Mouse (Mus musculus): ENCODE measurements around the gene Mog. TPM values are rescaled to one million over a fixed set of nuclear protein-coding genes. Genes with fewer than 3 reads are reported as not detected.

Mog gene
- polyA plus RNA-seq, 1 experiment, result 0.04 TPM

DNA sequence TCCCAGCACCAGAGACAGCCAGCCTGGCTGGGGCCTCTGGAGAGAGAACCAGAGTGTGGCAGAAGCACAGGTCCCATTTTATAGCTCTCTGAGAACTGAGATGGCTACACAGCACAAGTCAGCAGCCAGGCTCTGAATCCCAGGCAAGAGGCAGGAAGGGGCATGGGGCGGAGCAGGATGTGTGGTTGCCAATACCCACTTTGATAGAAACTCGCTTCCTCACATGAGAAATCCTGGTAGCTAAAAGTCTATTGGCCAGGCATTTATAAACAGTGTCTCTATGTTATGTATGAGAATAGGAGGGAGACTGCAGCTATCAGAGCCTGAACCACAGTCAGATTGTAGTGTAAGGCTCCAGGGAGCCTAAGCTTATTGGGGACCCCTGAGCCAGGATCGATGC, 50.4 kb downstream of the Mog start:
- Histone ChIP-seq H3K36me3 (ENCODE audit: control insufficient read depth, insufficient read depth) (no peaks in the 10 kb centered on the region), H3K79me2 (ENCODE audit: control insufficient read depth, insufficient read depth) (no peaks in the 10 kb centered on the region), H3K27me3 (ENCODE audit: control insufficient read depth, insufficient read depth, insufficient read length) (no peaks in the 10 kb centered on the region), H3K4me3 (no peak overlapping the region), H3K4me2 (ENCODE audit: low read depth) (no peak overlapping the region), H3ac (ENCODE audit: control insufficient read depth, insufficient read length) (no peak overlapping the region)
- TF ChIP-seq TCF3 (IDR thresholded peaks at IDR 0.05; ENCODE audit: insufficient read length, low read depth) (no peak), POLR2A (IDR thresholded peaks at IDR 0.05; ENCODE audit: insufficient read length, low read depth) (no peak), SRF (IDR thresholded peaks at IDR 0.05; ENCODE audit: control insufficient read depth, insufficient read length, low read depth) (no peak), MYOD1 (IDR thresholded peaks at IDR 0.05; ENCODE audit: control insufficient read depth in 1 of 3, insufficient read length in 2 of 3, low read depth in 2 of 3) (no peak), USF1 (IDR thresholded peaks at IDR 0.05; ENCODE audit: low read depth) (no peak), MYOG (IDR thresholded peaks at IDR 0.05; ENCODE audit: control insufficient read depth in 1 of 3, insufficient read depth in 1 of 3, insufficient read length in 2 of 3, low read depth in 2 of 3) (no peak), REST (IDR thresholded peaks at IDR 0.05; ENCODE audit: insufficient read depth, insufficient read length) (no peak), CEBPB (IDR thresholded peaks at IDR 0.05; ENCODE audit: insufficient read depth, poor library complexity, severe bottlenecking) (no peak), POLR2AphosphoS2 (IDR thresholded peaks at IDR 0.05; ENCODE audit: insufficient read length, low read depth) (no peak), MAX (IDR thresholded peaks at IDR 0.05; ENCODE audit: low read depth) (no peak), E2F4 (IDR thresholded peaks at IDR 0.05; ENCODE audit: insufficient read depth) (no peak), TCF12 (IDR thresholded peaks at IDR 0.05; ENCODE audit: insufficient read depth, poor library complexity, severe bottlenecking) (no peak)

DNA sequence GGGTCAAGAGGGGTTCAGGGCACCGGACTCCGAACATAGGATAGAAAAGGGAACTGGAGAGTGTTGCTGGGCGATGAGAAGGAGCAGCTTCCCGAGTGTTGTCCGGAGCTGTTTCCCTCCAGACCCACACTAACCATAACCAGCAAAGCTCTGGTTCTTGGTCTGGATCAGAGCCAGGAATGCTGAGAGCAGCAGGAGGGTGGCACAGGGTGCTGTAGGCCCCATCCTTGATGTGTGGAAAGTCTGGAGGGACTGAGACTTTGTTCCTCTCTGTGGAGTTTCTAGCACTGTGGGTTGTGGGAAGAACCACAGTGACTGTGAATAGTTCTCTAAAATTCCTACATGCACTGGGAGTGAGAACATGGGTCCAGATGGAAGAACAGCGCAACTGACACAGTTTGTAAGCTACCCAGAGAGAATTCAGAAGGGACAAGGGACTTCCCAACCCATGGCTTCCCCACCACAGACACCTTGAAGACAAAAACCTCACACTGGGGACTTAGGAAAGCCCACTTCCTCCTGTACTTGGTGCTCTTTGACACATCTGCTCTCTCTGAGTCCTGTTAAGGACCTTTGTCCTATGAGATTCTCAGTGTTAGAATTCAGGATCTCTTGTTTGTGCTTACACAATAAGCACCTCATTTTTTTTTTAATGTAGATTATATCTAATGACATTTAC, 51.9 kb downstream of the Mog start:
- TF ChIP-seq TCF3 (IDR thresholded peaks at IDR 0.05; ENCODE audit: insufficient read length, low read depth), result no peak
- TF ChIP-seq MYOG (IDR thresholded peaks at IDR 0.05; ENCODE audit: control insufficient read depth in 1 of 3, insufficient read depth in 1 of 3, insufficient read length in 2 of 3, low read depth in 2 of 3), result no peak
- TF ChIP-seq MYOD1 (IDR thresholded peaks at IDR 0.05; ENCODE audit: control insufficient read depth in 1 of 3, insufficient read length in 2 of 3, low read depth in 2 of 3), result no peak
- TF ChIP-seq TCF12 (IDR thresholded peaks at IDR 0.05; ENCODE audit: insufficient read depth, poor library complexity, severe bottlenecking), result no peak
- no peak for TF ChIP-seq MAX (IDR thresholded peaks at IDR 0.05; ENCODE audit: low read depth)
- no peak for TF ChIP-seq POLR2AphosphoS2 (IDR thresholded peaks at IDR 0.05; ENCODE audit: insufficient read length, low read depth)
- no peak for TF ChIP-seq CEBPB (IDR thresholded peaks at IDR 0.05; ENCODE audit: insufficient read depth, poor library complexity, severe bottlenecking)
- TF ChIP-seq E2F4 (IDR thresholded peaks at IDR 0.05; ENCODE audit: insufficient read depth), result no peak
- H3K79me2 ChIP-seq (ENCODE audit: control insufficient read depth, insufficient read depth), result no peaks in the 10 kb centered on the region
- H3K36me3 ChIP-seq (ENCODE audit: control insufficient read depth, insufficient read depth), result no peaks in the 10 kb centered on the region
- H3K27me3 ChIP-seq (ENCODE audit: control insufficient read depth, insufficient read depth, insufficient read length), result no peaks in the 10 kb centered on the region
- H3K4me2 ChIP-seq (ENCODE audit: low read depth), result no peak overlapping the region
- H3ac ChIP-seq (ENCODE audit: control insufficient read depth, insufficient read length), result no peak overlapping the region
- no peak overlapping the region for H3K4me3 ChIP-seq

DNA sequence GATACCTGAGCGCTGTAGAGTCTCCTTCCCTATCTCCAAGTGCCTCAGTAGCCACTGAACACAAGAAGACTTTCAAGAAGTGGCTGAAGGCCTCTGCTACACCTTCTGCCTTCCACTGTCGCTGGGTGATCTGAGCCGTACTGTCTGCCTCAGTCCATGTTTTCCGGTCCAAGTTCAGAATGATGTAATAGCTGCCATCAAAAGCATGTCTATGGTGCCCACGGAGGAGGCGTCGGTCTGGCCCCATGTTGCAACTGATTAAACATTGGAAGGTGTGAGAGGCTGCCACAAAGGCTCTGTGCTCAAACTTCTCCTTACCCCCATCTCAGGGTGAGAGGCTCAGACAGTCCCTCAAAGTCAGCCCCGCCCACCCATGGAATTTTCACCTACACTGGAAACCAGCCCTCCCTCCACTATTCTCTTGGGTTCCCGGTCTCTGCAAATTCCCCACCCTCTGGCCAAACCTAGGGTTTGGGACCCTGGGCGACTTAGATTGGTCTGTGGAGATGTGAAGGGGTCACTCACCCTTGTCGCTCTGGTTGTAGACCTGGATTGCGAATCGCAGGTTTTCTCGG, 52.8 kb downstream of the Mog start:
- Histone ChIP-seq H3ac (ENCODE audit: control insufficient read depth, insufficient read length) (no peak overlapping the region), H3K4me3 (no peak overlapping the region), H3K79me2 (ENCODE audit: control insufficient read depth, insufficient read depth) (no peaks in the 10 kb centered on the region), H3K36me3 (ENCODE audit: control insufficient read depth, insufficient read depth) (no peaks in the 10 kb centered on the region), H3K27me3 (ENCODE audit: control insufficient read depth, insufficient read depth, insufficient read length) (no peaks in the 10 kb centered on the region), H3K4me2 (ENCODE audit: low read depth) (no peak overlapping the region)
- TF ChIP-seq TCF3 (IDR thresholded peaks at IDR 0.05; ENCODE audit: insufficient read length, low read depth) (no peak), MAX (IDR thresholded peaks at IDR 0.05; ENCODE audit: low read depth) (no peak), REST (IDR thresholded peaks at IDR 0.05; ENCODE audit: insufficient read depth, insufficient read length) (no peak), MYOD1 (IDR thresholded peaks at IDR 0.05; ENCODE audit: control insufficient read depth in 1 of 3, insufficient read length in 2 of 3, low read depth in 2 of 3) (no peak), POLR2A (IDR thresholded peaks at IDR 0.05; ENCODE audit: insufficient read length, low read depth) (no peak), POLR2AphosphoS2 (IDR thresholded peaks at IDR 0.05; ENCODE audit: insufficient read length, low read depth) (no peak), E2F4 (IDR thresholded peaks at IDR 0.05; ENCODE audit: insufficient read depth) (no peak), USF1 (IDR thresholded peaks at IDR 0.05; ENCODE audit: low read depth) (no peak), TCF12 (IDR thresholded peaks at IDR 0.05; ENCODE audit: insufficient read depth, poor library complexity, severe bottlenecking) (no peak), CEBPB (IDR thresholded peaks at IDR 0.05; ENCODE audit: insufficient read depth, poor library complexity, severe bottlenecking) (no peak), MYOG (IDR thresholded peaks at IDR 0.05; ENCODE audit: control insufficient read depth in 1 of 3, insufficient read depth in 1 of 3, insufficient read length in 2 of 3, low read depth in 2 of 3) (no peak), SRF (IDR thresholded peaks at IDR 0.05; ENCODE audit: control insufficient read depth, insufficient read length, low read depth) (no peak)

DNA sequence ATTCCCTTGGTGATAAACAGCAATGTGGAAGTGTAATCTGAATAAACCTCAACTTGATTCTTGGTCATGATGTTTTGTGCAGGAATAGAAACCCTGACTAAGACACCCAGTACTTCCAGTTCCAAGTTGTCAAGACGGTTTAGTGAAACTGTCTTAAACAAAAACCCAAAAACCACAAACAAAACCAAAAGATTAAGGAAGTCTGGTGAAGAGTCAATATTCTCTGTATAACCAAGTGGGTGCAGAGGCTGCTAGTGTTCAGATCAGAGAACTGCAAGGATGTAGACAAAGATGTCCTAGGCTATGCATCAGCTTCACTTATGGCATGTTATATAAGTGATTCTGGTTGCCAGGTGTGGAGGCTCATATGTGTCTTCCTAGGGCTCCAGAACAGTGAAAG, 56.3 kb downstream of the Mog start:
- Histone ChIP-seq H3K4me2 (ENCODE audit: low read depth) (no peak overlapping the region), H3K4me3 (no peak overlapping the region), H3K36me3 (ENCODE audit: control insufficient read depth, insufficient read depth) (no peaks in the 10 kb centered on the region), H3K27me3 (ENCODE audit: control insufficient read depth, insufficient read depth, insufficient read length) (no peaks in the 10 kb centered on the region), H3K79me2 (ENCODE audit: control insufficient read depth, insufficient read depth) (no peaks in the 10 kb centered on the region), H3ac (ENCODE audit: control insufficient read depth, insufficient read length) (no peak overlapping the region)
- TF ChIP-seq REST (IDR thresholded peaks at IDR 0.05; ENCODE audit: insufficient read depth, insufficient read length), result no peak
- TF ChIP-seq MYOG (IDR thresholded peaks at IDR 0.05; ENCODE audit: control insufficient read depth in 1 of 3, insufficient read depth in 1 of 3, insufficient read length in 2 of 3, low read depth in 2 of 3), result no peak
- no peak for TF ChIP-seq E2F4 (IDR thresholded peaks at IDR 0.05; ENCODE audit: insufficient read depth)
- no peak for TF ChIP-seq POLR2AphosphoS2 (IDR thresholded peaks at IDR 0.05; ENCODE audit: insufficient read length, low read depth)
- no peak for TF ChIP-seq TCF3 (IDR thresholded peaks at IDR 0.05; ENCODE audit: insufficient read length, low read depth)
